ENCODE assay signal across 8 mouse cellular contexts in the genomic region with DNA sequence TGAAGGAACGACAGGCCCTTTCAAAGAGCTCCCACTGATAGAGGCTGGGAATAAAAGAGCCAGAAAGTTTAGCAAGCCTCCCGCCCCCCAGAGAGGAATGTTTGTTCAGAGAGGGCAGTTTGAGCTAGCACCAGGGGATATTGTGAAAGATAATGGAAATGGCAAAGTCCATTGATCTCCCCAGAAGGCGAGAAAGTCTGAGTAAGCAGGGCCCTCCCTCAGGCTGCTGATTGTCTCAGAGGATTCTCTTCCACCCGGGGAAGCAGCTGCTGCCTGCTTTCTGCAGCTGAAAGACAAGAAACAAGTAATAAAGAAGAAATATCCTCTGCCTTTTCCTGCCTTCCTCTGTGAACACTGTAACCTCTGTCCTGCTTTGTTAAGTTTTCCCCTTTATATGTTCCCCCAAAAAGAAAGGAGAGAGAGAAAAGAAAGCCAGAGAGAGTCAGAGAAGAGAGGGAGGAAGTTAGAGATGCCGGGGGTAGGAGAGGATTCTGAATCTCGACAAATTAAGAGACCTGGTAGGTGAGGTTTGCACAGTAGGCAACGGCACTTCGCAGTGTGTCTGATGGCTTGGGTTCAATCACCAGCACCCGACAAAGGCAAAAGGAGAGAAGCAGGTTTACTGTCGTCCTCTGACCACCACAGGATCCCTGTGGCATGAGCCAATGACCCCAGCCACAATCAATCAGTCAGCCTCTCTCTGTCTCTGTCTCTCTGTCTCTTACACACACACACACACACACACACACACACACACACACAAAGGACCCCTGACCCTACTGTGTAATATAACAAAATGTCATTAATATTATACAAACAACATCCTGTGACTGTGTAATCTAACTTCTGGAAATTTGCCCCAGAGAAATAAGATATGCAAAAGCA. TPM values are rescaled to one million over a fixed set of nuclear protein-coding genes. Genes with fewer than 3 reads are reported as not detected.
A peak's percentile ranks its signal among the peaks of the same experiment; 100 is the strongest.
DNase-seq lines count a peak whose midpoint lies in the region; ATAC-seq and TF ChIP-seq lines count a peak whose summit lies in the region.
"Had no signal": no experiment of that assay in that cellular context is flagged by ENCODE, and none has a peak within 500 bp of the region (broad histone marks: within the 10 kb centered on the region; RNA-seq: fewer than 3 reads in every experiment).

No protein-coding gene starts in this region.

- H3K4me3 ChIP-seq in hindbrain, embryonic 13.5 days: no peak overlapping the region
- no peak overlapping the region for H3K4me3 ChIP-seq in liver, embryonic 14.5 days (ENCODE audit: insufficient read depth in 1 of 2, low read depth in 2 of 2, low read length in 2 of 2)

- TF ChIP-seq CTCF in liver, embryonic 14.5 days (IDR thresholded peaks at IDR 0.05; ENCODE audit: low read depth): no peak

- ATAC-seq in hindbrain, embryonic 13.5 days (ENCODE audit: low FRiP score): no peak
- no peak for ATAC-seq in liver, embryonic 14.5 days (ENCODE audit: insufficient read depth)

- DNase-seq in ES-CJ7 (ENCODE audit: low read depth, low spot score): peak; percentile 28
- DNase-seq in Muller cell, postnatal 12 days (ENCODE audit: inconsistent ontology term): peak; percentile 43
- peak in 1 of 3 experiments; percentile 30 for DNase-seq in liver, embryonic 14.5 days (ENCODE audit: low read depth in 3 of 3, low spot score in 3 of 3)
- DNase-seq in cerebellum, adult 8-10 months: no peak
- no peak for DNase-seq in layer of hippocampus, adult 9-11 months
- no peak for DNase-seq in urinary bladder, postnatal 4 days (ENCODE audit: low spot score in 2 of 2)
- DNase-seq: right cerebral cortex, adult 18-20 months had no signal

- 0 out of 2 replicates have a peak overlapping the region, but pooled peaks have one; percentile 39 for H3K9ac ChIP-seq in hindbrain, embryonic 13.5 days
- H3K9ac ChIP-seq in liver, embryonic 14.5 days (replicated peaks): no peak overlapping the region

- no peaks in the 10 kb centered on the region for H3K36me3 ChIP-seq in hindbrain, embryonic 13.5 days
- no peaks in the 10 kb centered on the region for H3K36me3 ChIP-seq in liver, embryonic 14.5 days (replicated peaks; ENCODE audit: control insufficient read depth, insufficient read depth, low read depth)

- H3K4me2 ChIP-seq in hindbrain, embryonic 13.5 days: peak overlapping the region; percentile 10; the same call in 1 of the 2 replicates
- peak overlapping the region; percentile 34 for H3K4me2 ChIP-seq in liver, embryonic 14.5 days (ENCODE audit: low read depth)

- 2% methylated on average over 10 of the region's 10 CpGs for WGBS in hindbrain, embryonic 13.5 days
- 31% methylated on average over 10 of the region's 10 CpGs for WGBS in liver, embryonic 14.5 days (ENCODE audit: insufficient replicate concordance)

- H3K9me3 ChIP-seq in hindbrain, embryonic 13.5 days: no peaks in the 10 kb centered on the region
- no peaks in the 10 kb centered on the region for H3K9me3 ChIP-seq in liver, embryonic 14.5 days (ENCODE audit: control insufficient read depth, low read length)

- H3K4me1 ChIP-seq in hindbrain, embryonic 13.5 days (replicated peaks): peaks cover 55% of the 10 kb centered on the region
- peaks cover 26 to 54% of the 10 kb centered on the region in 2 experiments for H3K4me1 ChIP-seq in liver, embryonic 14.5 days (replicated peaks; ENCODE audit: control insufficient read depth in 2 of 2, insufficient read depth in 2 of 2, low read length in 1 of 2)

- H3K27me3 ChIP-seq in hindbrain, embryonic 13.5 days: no peaks in the 10 kb centered on the region
- no peaks in the 10 kb centered on the region for H3K27me3 ChIP-seq in liver, embryonic 14.5 days (ENCODE audit: control insufficient read depth, insufficient read depth, low read length)

- peak overlapping the region; percentile 72 for H3K27ac ChIP-seq in hindbrain, embryonic 13.5 days
- 0 out of 2 replicates have a peak overlapping the region, but pooled peaks have one; percentile 35 for H3K27ac ChIP-seq in liver, embryonic 14.5 days

- no peak for TF ChIP-seq EP300 in liver, embryonic 14.5 days (IDR thresholded peaks at IDR 0.05; ENCODE audit: low read depth)

RNA-seq across cellular contexts. Expression of a gene that starts 38.9 kb away (rescaled TPM):
- 103 and 105 TPM in 2 replicates for polyA plus RNA-seq in hindbrain, embryonic 13.5 days (2015; fragmentation: Nextera tagmentation; extraction: Ambion mirVana)
- 16.9 and 22.6 TPM in 2 replicates for polyA plus RNA-seq in liver, embryonic 14.5 days (2012; rRNA removed)
- 57.7 and 63.5 TPM in 2 replicates for polyA plus RNA-seq in liver, embryonic 14.5 days (2014; fragmentation: Nextera tagmentation; extraction: Ambion mirVana)

RNA-seq across cellular contexts. Expression of a gene that starts 51.4 kb away (rescaled TPM):
- 58.6 and 60.4 TPM in 2 replicates for polyA plus RNA-seq in hindbrain, embryonic 13.5 days (2015; fragmentation: Nextera tagmentation; extraction: Ambion mirVana)
- polyA plus RNA-seq in liver, embryonic 14.5 days (2012; rRNA removed): 2.3 and 4.0 TPM in 2 replicates
- polyA plus RNA-seq in liver, embryonic 14.5 days (2014; fragmentation: Nextera tagmentation; extraction: Ambion mirVana): 5.8 and 6.7 TPM in 2 replicates

Comparison
In these comparisons a context has a peak if more than half of its experiments do, and no peak if none do; other contexts are left out.
1. DNase-seq: peak in ES-CJ7 (single experiment) and Muller cell, postnatal 12 days (single experiment); none in cerebellum, adult 8-10 months (single experiment), layer of hippocampus, adult 9-11 months (single experiment) and urinary bladder, postnatal 4 days (0 of 2).